Mouse (Mus musculus): ENCODE measurements around the gene Alg1. TPM values are rescaled to one million over a fixed set of nuclear protein-coding genes. Genes with fewer than 3 reads are reported as not detected.

Gene Alg1
- polyA plus RNA-seq, 1 experiment from 2014 or later: 29.1 TPM

- Histone ChIP-seq H3K27ac (no peak overlapping the region), H3K4me3 (replicated peaks) (no peak overlapping the region), H3K27me3 (replicated peaks) (no peaks in the 10 kb centered on the region), H3K9me3 (no peaks in the 10 kb centered on the region), H3K9ac (no peak overlapping the region), H3K4me2 (replicated peaks) (no peak overlapping the region), H3K36me3 (peaks cover 8% of the 10 kb centered on the region), H3K4me1 (replicated peaks) (peaks cover 9% of the 10 kb centered on the region)
- ATAC-seq: no peak
- WGBS: 87% methylated on average over 3 of the region's 3 CpGs
Measured at GRCm38 (mm10) chr16:5250891-5251290, 17.5 kb downstream of the Alg1 start.

- H3K4me3 ChIP-seq (replicated peaks): no peak overlapping the region
- H3K4me2 ChIP-seq (replicated peaks): no peak overlapping the region
- no peak overlapping the region for H3K27ac ChIP-seq
- peaks cover 8% of the 10 kb centered on the region for H3K36me3 ChIP-seq
- ATAC-seq: no peak
- WGBS: 91% methylated on average over 2 of the region's 2 CpGs
- H3K27me3 ChIP-seq (replicated peaks): no peaks in the 10 kb centered on the region
- H3K4me1 ChIP-seq (replicated peaks): peaks cover 9% of the 10 kb centered on the region
- no peak overlapping the region for H3K9ac ChIP-seq
- no peaks in the 10 kb centered on the region for H3K9me3 ChIP-seq
Measured at GRCm38 (mm10) chr16:5252260-5252659, 18.8 kb downstream of the Alg1 start.

GRCm38 (mm10) chr16:5254346-5255025, 21.1 kb downstream of the Alg1 start:
- Histone ChIP-seq H3K4me3 (replicated peaks) (peak overlapping the region; percentile 84), H3K9me3 (no peaks in the 10 kb centered on the region), H3K36me3 (no peaks in the 10 kb centered on the region), H3K9ac (peak overlapping the region; percentile 77), H3K4me2 (replicated peaks) (peak overlapping the region; percentile 79), H3K27ac (peak overlapping the region; percentile 71), H3K27me3 (replicated peaks) (no peaks in the 10 kb centered on the region), H3K4me1 (replicated peaks) (peaks cover 9% of the 10 kb centered on the region)
- peak; percentile 64 for ATAC-seq
- 4% methylated on average over 15 of the region's 15 CpGs for WGBS

- H3K4me3 ChIP-seq (replicated peaks): peak overlapping the region; percentile 84
- 2% methylated on average over 27 of the region's 27 CpGs for WGBS
- peaks cover 9% of the 10 kb centered on the region for H3K4me1 ChIP-seq (replicated peaks)
- peak overlapping the region; percentile 79 for H3K4me2 ChIP-seq (replicated peaks)
- H3K9ac ChIP-seq: peak overlapping the region; percentile 77
- peak; percentile 21 for ATAC-seq
- peak overlapping the region; percentile 71 for H3K27ac ChIP-seq
- no peaks in the 10 kb centered on the region for H3K9me3 ChIP-seq
- no peaks in the 10 kb centered on the region for H3K27me3 ChIP-seq (replicated peaks)
- no peaks in the 10 kb centered on the region for H3K36me3 ChIP-seq
Measured at GRCm38 (mm10) chr16:5255081-5255740, 21.8 kb downstream of the Alg1 start.

- peak within 1 kb of the TSS; percentile 79 for H3K4me2 ChIP-seq (replicated peaks)
- H3K27me3 ChIP-seq (replicated peaks): no peaks in the 10 kb centered on the region
- H3K9ac ChIP-seq: peak within 1 kb of the TSS; percentile 77
- H3K9me3 ChIP-seq: no peaks in the 10 kb centered on the region
- no peaks in the 10 kb centered on the region for H3K36me3 ChIP-seq
- peak; percentile 97 for ATAC-seq
- H3K27ac ChIP-seq: peak within 1 kb of the TSS; percentile 71
- peak within 1 kb of the TSS; percentile 84 for H3K4me3 ChIP-seq (replicated peaks)
- H3K4me1 ChIP-seq (replicated peaks): peaks cover 9% of the 10 kb centered on the region
- 1% methylated on average over 57 of the region's 57 CpGs for whole genome bisulfite sequencing
Measured at GRCm38 (mm10) chr16:5255779-5256496, 22.5 kb downstream of the Alg1 start, which contains the start of gene Eef2kmt. Gene Eef2kmt, minus strand, starts transcription at chr16:5255983.

DNA sequence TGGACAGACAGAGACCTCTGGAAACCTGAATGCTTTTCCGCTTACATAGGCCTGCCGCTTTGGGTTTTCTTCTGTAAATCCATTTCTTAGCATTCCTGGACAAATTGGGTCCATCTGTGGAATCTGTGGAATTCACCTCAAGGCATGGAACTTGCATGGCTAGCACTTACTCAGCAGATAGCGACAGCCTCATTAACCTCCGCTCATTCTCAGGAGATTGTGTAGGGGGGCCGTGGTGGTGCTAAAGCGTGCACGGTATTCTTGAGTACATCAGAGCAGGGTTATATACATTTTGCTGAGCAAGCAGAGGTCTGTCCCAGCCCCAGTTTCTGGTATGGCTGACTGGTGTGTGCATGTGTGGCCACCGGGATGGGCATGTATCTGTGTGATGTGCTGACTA, 29.7 kb downstream of the Alg1 start:
- H3K27me3 ChIP-seq (replicated peaks): no peaks in the 10 kb centered on the region
- no peaks in the 10 kb centered on the region for H3K36me3 ChIP-seq
- H3K9ac ChIP-seq: no peak overlapping the region
- no peak overlapping the region for H3K27ac ChIP-seq
- H3K4me1 ChIP-seq (replicated peaks): no peaks in the 10 kb centered on the region
- WGBS: 69% methylated on average over 8 of the region's 8 CpGs
- ATAC-seq: no peak
- no peak overlapping the region for H3K4me2 ChIP-seq (replicated peaks)
- no peak overlapping the region for H3K4me3 ChIP-seq (replicated peaks)
- no peaks in the 10 kb centered on the region for H3K9me3 ChIP-seq

DNA sequence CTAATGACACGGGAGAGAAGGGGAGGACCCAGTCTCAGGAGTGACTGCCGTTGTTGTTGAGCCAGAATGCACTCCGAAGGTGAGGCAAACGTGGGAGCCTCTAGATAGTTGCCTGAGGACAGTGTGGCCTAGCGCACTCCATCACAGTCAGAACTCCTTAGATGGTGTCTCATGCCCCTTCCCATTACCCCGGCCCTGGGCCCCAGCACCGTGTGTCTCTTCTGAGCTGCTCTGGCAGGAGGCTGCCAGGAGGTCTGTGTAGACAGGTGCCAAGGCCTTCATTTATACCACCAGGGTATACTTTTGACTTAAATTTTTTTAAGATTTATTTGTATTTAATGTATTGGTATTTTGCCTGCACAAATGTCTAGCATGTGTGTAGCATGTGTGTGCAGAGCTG, 30.5 kb downstream of the Alg1 start:
- no peaks in the 10 kb centered on the region for H3K9me3 ChIP-seq
- no peak overlapping the region for H3K4me2 ChIP-seq (replicated peaks)
- whole genome bisulfite sequencing: 80% methylated on average over 7 of the region's 7 CpGs
- no peak for ATAC-seq
- H3K4me3 ChIP-seq (replicated peaks): no peak overlapping the region
- H3K27ac ChIP-seq: no peak overlapping the region
- H3K36me3 ChIP-seq: no peaks in the 10 kb centered on the region
- H3K9ac ChIP-seq: no peak overlapping the region
- H3K27me3 ChIP-seq (replicated peaks): no peaks in the 10 kb centered on the region
- no peaks in the 10 kb centered on the region for H3K4me1 ChIP-seq (replicated peaks)

GRCm38 (mm10) chr16:5271411-5272035, 38.1 kb downstream of the Alg1 start:
- H3K4me1 ChIP-seq (replicated peaks): no peaks in the 10 kb centered on the region
- H3K36me3 ChIP-seq: no peaks in the 10 kb centered on the region
- H3K9me3 ChIP-seq: no peaks in the 10 kb centered on the region
- H3K27me3 ChIP-seq (replicated peaks): no peaks in the 10 kb centered on the region
- WGBS: 77% methylated on average over 4 of the region's 4 CpGs
- no peak overlapping the region for H3K9ac ChIP-seq
- no peak overlapping the region for H3K27ac ChIP-seq
- no peak overlapping the region for H3K4me2 ChIP-seq (replicated peaks)
- ATAC-seq: no peak
- H3K4me3 ChIP-seq (replicated peaks): no peak overlapping the region

- ATAC-seq: no peak
- H3K4me2 ChIP-seq (replicated peaks): no peak overlapping the region
- no peak overlapping the region for H3K9ac ChIP-seq
Measured at GRCm38 (mm10) chr16:5272371-5272770, 39.0 kb downstream of the Alg1 start.

GRCm38 (mm10) chr16:5279571-5280222, 46.3 kb downstream of the Alg1 start:
- 76% methylated on average over 5 of the region's 5 CpGs for WGBS
- H3K36me3 ChIP-seq: no peaks in the 10 kb centered on the region
- H3K27me3 ChIP-seq (replicated peaks): no peaks in the 10 kb centered on the region
- no peak overlapping the region for H3K27ac ChIP-seq
- no peaks in the 10 kb centered on the region for H3K9me3 ChIP-seq
- no peak overlapping the region for H3K4me2 ChIP-seq (replicated peaks)
- H3K4me1 ChIP-seq (replicated peaks): no peaks in the 10 kb centered on the region
- no peak for ATAC-seq
- no peak overlapping the region for H3K4me3 ChIP-seq (replicated peaks)
- no peak overlapping the region for H3K9ac ChIP-seq

More at GRCm38 (mm10) chr16:5272371-5272770, 39.0 kb downstream of the Alg1 start:
- Histone ChIP-seq H3K27me3 (replicated peaks) (no peaks in the 10 kb centered on the region), H3K27ac (no peak overlapping the region), H3K4me3 (replicated peaks) (no peak overlapping the region), H3K36me3 (no peaks in the 10 kb centered on the region), H3K4me1 (replicated peaks) (no peaks in the 10 kb centered on the region), H3K9me3 (no peaks in the 10 kb centered on the region)
- WGBS: 78% methylated on average over 3 of the region's 3 CpGs

- H3K4me3 ChIP-seq (replicated peaks): no peak overlapping the region
- no peak overlapping the region for H3K9ac ChIP-seq
- no peak overlapping the region for H3K27ac ChIP-seq
- no peaks in the 10 kb centered on the region for H3K4me1 ChIP-seq (replicated peaks)
- no peaks in the 10 kb centered on the region for H3K27me3 ChIP-seq (replicated peaks)
- ATAC-seq: no peak
- H3K4me2 ChIP-seq (replicated peaks): no peak overlapping the region
- H3K36me3 ChIP-seq: no peaks in the 10 kb centered on the region
- 87% methylated on average over 9 of the region's 9 CpGs for WGBS
- no peaks in the 10 kb centered on the region for H3K9me3 ChIP-seq
Measured at GRCm38 (mm10) chr16:5282686-5283085, 49.3 kb downstream of the Alg1 start.

DNA sequence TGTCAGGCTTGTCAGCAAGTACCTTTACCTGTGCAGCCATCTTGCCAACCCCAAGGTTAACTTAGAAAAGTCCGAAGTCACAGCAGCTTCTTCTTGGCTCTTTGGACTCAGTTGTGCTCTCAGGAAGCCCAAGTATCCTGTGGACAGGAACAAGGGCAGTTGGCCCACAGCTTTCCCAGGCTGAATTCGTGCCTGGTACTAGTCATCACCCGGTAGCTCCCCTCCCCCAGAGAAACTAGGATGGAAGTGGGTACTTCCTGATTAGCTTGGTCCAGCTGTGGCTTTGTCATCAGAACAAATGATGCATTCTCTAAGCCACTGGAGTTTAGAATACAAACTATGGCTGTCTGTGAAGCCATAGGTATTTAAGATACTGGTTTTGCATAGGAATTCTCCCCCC, 52.0 kb downstream of the Alg1 start:
- Histone ChIP-seq H3K4me2 (replicated peaks) (no peak overlapping the region), H3K27me3 (replicated peaks) (no peaks in the 10 kb centered on the region), H3K27ac (no peak overlapping the region), H3K9ac (no peak overlapping the region), H3K36me3 (no peaks in the 10 kb centered on the region), H3K9me3 (no peaks in the 10 kb centered on the region), H3K4me1 (replicated peaks) (no peaks in the 10 kb centered on the region), H3K4me3 (replicated peaks) (no peak overlapping the region)
- WGBS: 57% methylated on average over 3 of the region's 3 CpGs
- ATAC-seq: no peak
